Mouse (Mus musculus) brain, embryonic 14.5 days (tissue): ENCODE data around the gene Tnfsf9.

ENCODE experiments used
- CTCF ChIP-seq: fragments of 200-500 bp; IDR thresholded peaks from 2 replicates; pipeline ENCODE4 v1.5.1; 2012; ENCODE audit warnings: inconsistent platforms, mild to moderate bottlenecking, moderate library complexity, borderline replicate concordance; ENCODE audit not compliant: insufficient read depth, insufficient read length; ENCODE audit errors: extremely low read depth
- POLR2A ChIP-seq: fragments of 200-500 bp; IDR thresholded peaks from 2 replicates; pipeline ENCODE4 v1.6.1; 2012; ENCODE audit warnings: mild to moderate bottlenecking, inconsistent platforms, borderline replicate concordance; ENCODE audit not compliant: poor library complexity, insufficient read depth, insufficient read length, severe bottlenecking; ENCODE audit errors: extremely low read depth

DNA sequence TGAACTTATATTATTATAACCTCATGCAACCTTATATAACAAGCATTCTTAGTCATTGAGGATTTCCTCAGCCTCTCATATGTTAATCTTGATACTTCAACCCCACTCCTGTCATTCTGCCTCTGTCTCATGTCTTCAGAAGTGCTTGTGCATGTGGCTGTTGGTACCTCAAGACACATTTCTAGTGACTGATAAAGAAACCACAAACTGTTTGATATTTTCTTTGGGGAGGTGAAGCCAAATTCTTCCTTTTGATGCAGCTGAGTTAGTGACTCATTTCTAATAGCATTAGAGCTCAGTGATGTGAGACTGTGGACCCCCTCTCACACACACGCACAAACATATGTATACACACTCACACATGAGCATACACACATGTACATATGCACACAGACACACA lies 26.7 kb downstream of the Tnfsf9 start:
- TF ChIP-seq CTCF (no peak), POLR2A (no peak)
